Mouse (Mus musculus): ENCODE data around the gene Zbtb22. TPM values are rescaled to one million over a fixed set of nuclear protein-coding genes. Genes with fewer than 3 reads are reported as not detected.
A peak's percentile ranks its signal among the peaks of the same experiment; 100 is the strongest.

The Zbtb22 gene
- polyA plus RNA-seq, 1 experiment from 2014 or later: 12.1 TPM

- Histone ChIP-seq H3K27me3 (ENCODE audit: control insufficient read depth, insufficient read depth, low read length) (no peaks in the 10 kb centered on the region), H3K4me3 (replicated peaks; ENCODE audit: low read depth, low read length) (peak within 1 kb of the TSS; percentile 76), H3K4me1 (ENCODE audit: control insufficient read depth, insufficient read depth, low read length) (peaks cover 14% of the 10 kb centered on the region), H3K27ac (replicated peaks; ENCODE audit: low read depth, low read length) (peak within 1 kb of the TSS; percentile 93), H3K4me2 (ENCODE audit: low read length) (peak within 1 kb of the TSS; percentile 93), H3K9me3 (ENCODE audit: control insufficient read depth, low read length) (no peaks in the 10 kb centered on the region), H3K9ac (replicated peaks; ENCODE audit: low read length) (peak within 1 kb of the TSS; percentile 81), H3K36me3 (ENCODE audit: control insufficient read depth, insufficient read depth, low read length) (peaks cover 31% of the 10 kb centered on the region)
- ATAC-seq (ENCODE audit: low FRiP score, low TSS enrichment) (peak; percentile 97), DNase-seq (peak; percentile 100)
- WGBS: under 1% methylated on average over 68 of the region's 68 CpGs
These were observed 6.4 kb upstream of the Zbtb22 start, which contains the start of gene Daxx for GRCm38 (mm10) chr17:33909077-33909868. Gene Daxx (plus strand): TSS chr17:33909414.

GRCm38 (mm10) chr17:33909869-33910250 lies 5.8 kb upstream of the Zbtb22 start:
- peak; percentile 4 for ATAC-seq (ENCODE audit: low FRiP score, low TSS enrichment)
- Histone ChIP-seq H3K4me3 (replicated peaks; ENCODE audit: low read depth, low read length) (peak overlapping the region; percentile 76), H3K27me3 (ENCODE audit: control insufficient read depth, insufficient read depth, low read length) (no peaks in the 10 kb centered on the region), H3K27ac (replicated peaks; ENCODE audit: low read depth, low read length) (peak overlapping the region; percentile 93), H3K36me3 (ENCODE audit: control insufficient read depth, insufficient read depth, low read length) (peaks cover 36% of the 10 kb centered on the region), H3K9ac (replicated peaks; ENCODE audit: low read length) (peak overlapping the region; percentile 81), H3K4me2 (ENCODE audit: low read length) (peak overlapping the region; percentile 93), H3K9me3 (ENCODE audit: control insufficient read depth, low read length) (no peaks in the 10 kb centered on the region), H3K4me1 (ENCODE audit: control insufficient read depth, insufficient read depth, low read length) (peaks cover 14% of the 10 kb centered on the region)
- no peak for DNase-seq
- WGBS: under 1% methylated on average over 14 of the region's 14 CpGs

- ATAC-seq (ENCODE audit: low FRiP score, low TSS enrichment) (no peak), DNase-seq (no peak)
- WGBS: 59% methylated on average over 11 of the region's 11 CpGs
- Histone ChIP-seq H3K4me1 (ENCODE audit: control insufficient read depth, insufficient read depth, low read length) (peaks cover 17% of the 10 kb centered on the region), H3K9me3 (ENCODE audit: control insufficient read depth, low read length) (no peaks in the 10 kb centered on the region), H3K4me2 (ENCODE audit: low read length) (peak overlapping the region; percentile 93), H3K27me3 (ENCODE audit: control insufficient read depth, insufficient read depth, low read length) (no peaks in the 10 kb centered on the region), H3K9ac (replicated peaks; ENCODE audit: low read length) (no peak overlapping the region; the same call in 1 of the 2 replicates), H3K36me3 (ENCODE audit: control insufficient read depth, insufficient read depth, low read length) (peaks cover 36% of the 10 kb centered on the region), H3K4me3 (replicated peaks; ENCODE audit: low read depth, low read length) (peak overlapping the region; percentile 76), H3K27ac (replicated peaks; ENCODE audit: low read depth, low read length) (no peak overlapping the region)
These were observed 5.2 kb upstream of the Zbtb22 start for GRCm38 (mm10) chr17:33910346-33911051.

- 95% methylated on average over 31 of the region's 31 CpGs for WGBS
- Histone ChIP-seq H3K27me3 (ENCODE audit: control insufficient read depth, insufficient read depth, low read length) (no peaks in the 10 kb centered on the region), H3K9me3 (ENCODE audit: control insufficient read depth, low read length) (no peaks in the 10 kb centered on the region), H3K36me3 (ENCODE audit: control insufficient read depth, insufficient read depth, low read length) (peaks cover 36% of the 10 kb centered on the region), H3K4me2 (ENCODE audit: low read length) (no peak overlapping the region), H3K9ac (replicated peaks; ENCODE audit: low read length) (no peak overlapping the region), H3K4me3 (replicated peaks; ENCODE audit: low read depth, low read length) (no peak overlapping the region), H3K4me1 (ENCODE audit: control insufficient read depth, insufficient read depth, low read length) (peaks cover 17% of the 10 kb centered on the region), H3K27ac (replicated peaks; ENCODE audit: low read depth, low read length) (no peak overlapping the region)
- no peak for DNase-seq
- ATAC-seq (ENCODE audit: low FRiP score, low TSS enrichment): no peak
These were observed 4.5 kb upstream of the Zbtb22 start for GRCm38 (mm10) chr17:33911052-33911812.

GRCm38 (mm10) chr17:33911813-33912414 lies 3.8 kb upstream of the Zbtb22 start:
- ATAC-seq (ENCODE audit: low FRiP score, low TSS enrichment) (no peak), DNase-seq (no peak)
- Histone ChIP-seq H3K27ac (replicated peaks; ENCODE audit: low read depth, low read length) (no peak overlapping the region), H3K4me3 (replicated peaks; ENCODE audit: low read depth, low read length) (no peak overlapping the region), H3K36me3 (ENCODE audit: control insufficient read depth, insufficient read depth, low read length) (peaks cover 36% of the 10 kb centered on the region), H3K4me2 (ENCODE audit: low read length) (no peak overlapping the region), H3K4me1 (ENCODE audit: control insufficient read depth, insufficient read depth, low read length) (peaks cover 21% of the 10 kb centered on the region), H3K9me3 (ENCODE audit: control insufficient read depth, low read length) (no peaks in the 10 kb centered on the region), H3K27me3 (ENCODE audit: control insufficient read depth, insufficient read depth, low read length) (no peaks in the 10 kb centered on the region), H3K9ac (replicated peaks; ENCODE audit: low read length) (no peak overlapping the region)
- WGBS: 91% methylated on average over 28 of the region's 28 CpGs

- H3K9ac ChIP-seq (replicated peaks; ENCODE audit: low read length): no peak overlapping the region
- H3K27ac ChIP-seq (replicated peaks; ENCODE audit: low read depth, low read length): no peak overlapping the region
- H3K9me3 ChIP-seq (ENCODE audit: control insufficient read depth, low read length): no peaks in the 10 kb centered on the region
- peaks cover 41% of the 10 kb centered on the region for H3K36me3 ChIP-seq (ENCODE audit: control insufficient read depth, insufficient read depth, low read length)
- 93% methylated on average over 10 of the region's 10 CpGs for WGBS
- no peak for ATAC-seq (ENCODE audit: low FRiP score, low TSS enrichment)
- H3K27me3 ChIP-seq (ENCODE audit: control insufficient read depth, insufficient read depth, low read length): no peaks in the 10 kb centered on the region
- no peak overlapping the region for H3K4me2 ChIP-seq (ENCODE audit: low read length)
- H3K4me3 ChIP-seq (replicated peaks; ENCODE audit: low read depth, low read length): no peak overlapping the region
- H3K4me1 ChIP-seq (ENCODE audit: control insufficient read depth, insufficient read depth, low read length): peaks cover 20% of the 10 kb centered on the region
- no peak for DNase-seq
These were observed 2.4 kb upstream of the Zbtb22 start for GRCm38 (mm10) chr17:33913264-33913663.

- no peak for DNase-seq
- WGBS: 95% methylated on average over 8 of the region's 8 CpGs
- peaks cover 44% of the 10 kb centered on the region for H3K36me3 ChIP-seq (ENCODE audit: control insufficient read depth, insufficient read depth, low read length)
These were observed 1.8 kb upstream of the Zbtb22 start for GRCm38 (mm10) chr17:33913905-33914304.

GRCm38 (mm10) chr17:33914969-33915391 lies 724 bp upstream of the Zbtb22 start:
- peaks cover 31% of the 10 kb centered on the region for H3K4me1 ChIP-seq (ENCODE audit: control insufficient read depth, insufficient read depth, low read length)
- H3K27ac ChIP-seq (replicated peaks; ENCODE audit: low read depth, low read length): peak overlapping the region; percentile 41; the same call in 1 of the 2 replicates
- no peak overlapping the region for H3K9ac ChIP-seq (replicated peaks; ENCODE audit: low read length)
- peaks cover 44% of the 10 kb centered on the region for H3K36me3 ChIP-seq (ENCODE audit: control insufficient read depth, insufficient read depth, low read length)
- H3K4me3 ChIP-seq (replicated peaks; ENCODE audit: low read depth, low read length): peak overlapping the region; percentile 49
- DNase-seq (no peak), ATAC-seq (ENCODE audit: low FRiP score, low TSS enrichment) (no peak)
- peak overlapping the region; percentile 65 for H3K4me2 ChIP-seq (ENCODE audit: low read length)
- WGBS: 64% methylated on average over 13 of the region's 13 CpGs
- no peaks in the 10 kb centered on the region for H3K9me3 ChIP-seq (ENCODE audit: control insufficient read depth, low read length)
- no peaks in the 10 kb centered on the region for H3K27me3 ChIP-seq (ENCODE audit: control insufficient read depth, insufficient read depth, low read length)

More at GRCm38 (mm10) chr17:33913905-33914304, 1.8 kb upstream of the Zbtb22 start:
- Histone ChIP-seq H3K4me3 (replicated peaks; ENCODE audit: low read depth, low read length) (no peak overlapping the region), H3K27me3 (ENCODE audit: control insufficient read depth, insufficient read depth, low read length) (no peaks in the 10 kb centered on the region), H3K9me3 (ENCODE audit: control insufficient read depth, low read length) (no peaks in the 10 kb centered on the region), H3K9ac (replicated peaks; ENCODE audit: low read length) (no peak overlapping the region), H3K4me2 (ENCODE audit: low read length) (no peak overlapping the region), H3K27ac (replicated peaks; ENCODE audit: low read depth, low read length) (no peak overlapping the region), H3K4me1 (ENCODE audit: control insufficient read depth, insufficient read depth, low read length) (peaks cover 22% of the 10 kb centered on the region)
- no peak for ATAC-seq (ENCODE audit: low FRiP score, low TSS enrichment)

Measured in midbrain, embryonic 14.5 days (tissue).